Mouse (Mus musculus) CD8-positive naive resting alpha-beta T cell, adult 2 months (primary cell): ENCODE data around the gene Shf.
"Not testable (repeated sequence)": the region's sequence is repeated elsewhere in the genome, so short reads cannot be mapped to it uniquely, and the experiment has no call there.

ENCODE experiments used
- DNase-seq, 2 experiments: peaks; one replicate each; pipeline ENCODE4 v3.0.0; 2022; ENCODE audit warnings: low read depth in 2 of 2, low spot score in 2 of 2

Gene Shf

GRCm38 (mm10) chr2:122351156-122351930 is 17.6 kb downstream of the Shf start:
- DNase-seq: no peak

DNA sequence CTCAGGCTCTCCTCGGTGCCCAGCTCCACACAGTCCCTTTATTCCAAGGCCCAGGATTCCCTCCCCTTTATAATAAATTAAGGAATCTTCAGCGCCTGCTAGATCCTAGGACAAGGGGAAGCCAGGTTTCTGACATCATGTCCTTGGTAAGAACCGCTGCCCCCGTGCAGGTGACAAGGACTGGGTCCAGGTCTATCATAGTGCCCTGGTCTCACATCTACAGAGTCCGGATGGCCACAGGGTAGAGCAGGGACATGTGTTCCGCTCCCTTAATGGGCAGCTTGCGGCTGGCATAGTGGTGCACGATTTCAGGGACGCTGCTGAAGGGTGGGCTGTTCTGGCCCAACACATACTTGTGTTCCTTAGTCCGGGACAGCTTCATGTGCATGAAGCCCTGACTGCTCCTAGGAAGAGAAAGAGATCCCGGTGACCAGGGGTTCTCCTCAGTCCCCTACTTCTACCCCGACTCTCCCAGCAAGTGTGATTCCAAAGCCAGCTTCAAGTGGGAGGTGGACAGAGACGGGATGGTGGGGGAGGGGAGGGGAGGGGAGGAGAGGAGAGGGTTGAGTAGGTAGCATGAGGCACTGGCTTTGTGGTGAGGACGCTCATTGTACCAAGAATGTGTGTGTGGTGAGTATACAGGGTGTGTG is 19.7 kb downstream of the Shf start:
- peak in 1 of 2 experiments; percentile 11 for DNase-seq

- peak; percentile 76 to 82 for DNase-seq
Observed at GRCm38 (mm10) chr2:122348531-122349131, 20.3 kb downstream of the Shf start.

DNA sequence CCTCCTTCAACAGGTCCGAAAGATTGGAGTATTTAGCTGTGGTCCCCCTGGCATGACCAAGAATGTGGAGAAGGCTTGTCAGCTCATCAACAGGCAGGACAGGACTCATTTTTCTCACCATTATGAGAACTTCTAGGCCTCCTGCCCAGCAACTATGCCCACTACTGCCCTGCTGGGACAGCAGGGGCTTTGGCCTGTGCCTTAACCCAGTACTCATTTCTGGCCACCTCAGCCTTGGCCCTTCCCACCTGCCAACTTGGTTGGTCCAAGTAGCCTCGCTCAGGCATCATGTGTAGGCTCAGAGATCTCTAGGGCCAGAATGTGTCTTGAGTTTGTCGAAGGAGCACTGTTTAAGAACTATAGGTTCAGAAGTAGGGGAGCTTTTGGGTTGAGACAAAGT is 21.7 kb downstream of the Shf start:
- no peak for DNase-seq

- DNase-seq: not testable (repeated sequence)
Observed at GRCm38 (mm10) chr2:122346164-122346563, 22.8 kb downstream of the Shf start.

GRCm38 (mm10) chr2:122345106-122345893 is 23.7 kb downstream of the Shf start:
- DNase-seq: no peak

DNA sequence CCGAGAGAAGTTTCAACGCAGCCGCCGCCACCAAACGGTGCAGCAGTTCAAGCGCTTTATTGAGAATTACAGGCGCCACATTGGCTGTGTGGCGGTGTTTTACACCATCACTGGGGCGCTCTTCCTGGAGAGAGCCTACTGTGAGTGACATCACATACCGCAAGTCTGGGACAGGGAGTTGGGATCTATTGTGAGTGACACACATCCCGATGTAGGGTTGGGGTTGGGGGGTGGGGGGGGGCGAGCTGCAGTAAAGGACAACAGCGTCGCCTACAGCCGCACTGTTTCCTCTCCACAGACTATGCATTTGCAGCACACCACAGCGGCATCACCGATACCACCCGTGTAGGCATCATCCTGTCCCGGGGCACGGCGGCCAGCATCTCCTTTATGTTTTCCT is 31.7 kb downstream of the Shf start:
- no peak for DNase-seq

- DNase-seq: no peak
Observed at GRCm38 (mm10) chr2:122334170-122334569, 34.8 kb downstream of the Shf start.

- no peak for DNase-seq
Observed at GRCm38 (mm10) chr2:122332222-122332621, 36.7 kb downstream of the Shf start.

- DNase-seq: not testable (repeated sequence)
Observed at GRCm38 (mm10) chr2:122330317-122330716, 38.6 kb downstream of the Shf start.

DNA sequence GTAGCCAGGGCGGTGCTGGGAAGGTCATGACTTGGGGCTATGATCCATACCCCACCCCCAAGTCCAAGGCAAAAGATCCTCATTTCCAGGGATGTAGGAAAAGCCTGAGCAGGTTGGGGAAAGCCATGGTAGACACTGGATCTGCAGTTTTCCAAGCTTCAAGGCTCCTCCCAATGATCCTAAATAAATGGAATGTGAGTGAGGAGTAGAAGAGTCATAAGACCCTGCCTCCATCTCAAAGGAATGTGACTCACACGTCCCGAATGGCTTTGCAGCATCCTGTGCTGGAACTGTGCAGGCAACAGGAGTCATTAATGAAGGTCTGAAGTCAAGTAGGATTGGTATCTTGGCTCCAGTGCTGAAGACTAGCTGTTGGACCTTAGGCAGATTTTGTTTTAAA is 41.0 kb downstream of the Shf start:
- no peak for DNase-seq

- DNase-seq: no peak
Observed at GRCm38 (mm10) chr2:122325361-122325760, 43.6 kb downstream of the Shf start.

DNA sequence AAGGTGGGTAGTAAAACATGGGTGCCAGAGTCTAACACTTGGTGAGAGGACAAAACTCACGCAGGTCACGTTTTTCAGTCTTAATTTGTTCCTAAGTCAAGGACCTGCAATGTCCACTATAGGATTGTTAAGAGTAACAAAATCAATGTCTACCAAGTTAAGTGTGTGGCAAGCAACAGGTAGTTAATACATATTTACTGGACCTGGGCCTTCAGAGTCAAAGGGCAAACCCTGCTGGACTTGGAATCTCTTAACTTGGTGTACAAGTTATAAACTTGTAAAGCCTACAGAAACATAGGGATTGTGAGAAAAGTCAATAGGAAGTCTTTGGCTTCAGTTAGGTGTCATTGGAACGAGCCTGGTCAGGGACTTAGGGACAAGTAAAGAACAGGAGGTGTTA is 44.4 kb downstream of the Shf start:
- no peak for DNase-seq

DNA sequence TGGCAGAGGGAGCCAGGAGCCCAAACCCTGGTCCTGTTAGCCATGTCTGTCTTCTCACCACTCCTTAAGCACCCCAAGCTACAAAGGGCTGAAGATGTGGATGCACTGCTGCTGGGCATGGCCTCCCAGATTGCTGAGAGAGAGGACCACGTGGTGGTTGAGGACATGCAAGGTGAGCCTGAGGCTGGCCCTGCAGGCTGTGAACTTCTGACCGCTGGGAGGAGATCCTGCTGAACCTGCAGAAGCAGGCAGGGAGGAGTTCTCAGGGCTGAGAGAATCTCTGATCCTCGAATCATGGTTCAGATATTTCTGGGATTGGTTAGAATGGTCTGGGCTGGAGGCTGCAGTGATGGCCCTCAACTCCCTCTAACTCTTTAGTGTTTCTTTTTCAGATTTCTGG is 45.0 kb downstream of the Shf start:
- DNase-seq: no peak

GRCm38 (mm10) chr2:122317384-122317783 is 51.6 kb downstream of the Shf start:
- no peak for DNase-seq

DNA sequence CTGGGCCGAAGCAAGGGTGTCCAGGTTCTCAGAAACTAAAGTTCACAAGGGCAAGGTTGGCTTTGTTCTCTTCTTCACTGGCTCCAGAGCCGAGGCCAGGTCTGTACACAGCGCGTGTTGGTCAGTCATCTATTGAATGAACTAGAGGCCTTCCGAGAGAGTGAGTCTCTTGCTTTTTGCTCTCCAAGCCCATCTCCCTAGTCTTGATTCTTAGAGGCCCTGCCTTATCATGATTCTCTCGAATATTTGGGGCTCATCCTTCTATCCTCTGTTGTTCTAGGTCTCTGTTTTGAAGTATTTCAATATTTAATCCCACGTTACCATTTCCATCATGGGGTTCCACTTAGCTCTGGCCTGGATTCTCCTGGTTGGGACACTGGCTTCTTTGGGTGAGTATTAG is 53.6 kb downstream of the Shf start, which contains the start of gene Duox1:
Duox1 (plus strand) TSS at position 301 of the 400 bp plus-strand sequence.
- DNase-seq: no peak

DNA sequence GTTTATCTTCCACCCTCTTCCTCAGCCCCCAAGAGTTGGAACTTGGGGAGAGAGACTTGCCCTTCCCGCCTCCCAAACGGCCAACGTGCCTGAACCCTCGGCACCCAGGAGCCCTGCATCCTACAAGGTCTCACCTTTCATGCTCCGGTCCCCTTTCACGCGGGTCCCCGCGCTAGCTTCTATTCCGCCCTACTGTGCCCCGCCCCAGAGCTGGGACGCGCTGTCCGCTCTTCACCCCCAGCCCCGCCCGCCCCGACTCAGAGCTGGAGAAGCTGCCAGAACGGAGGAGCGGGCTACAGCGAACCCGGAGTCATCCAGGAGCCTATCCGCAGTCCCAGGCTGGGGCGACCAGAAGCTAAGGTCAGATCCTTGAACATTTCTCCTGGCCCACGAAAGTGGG is 55.4 kb downstream of the Shf start, which contains the start of gene Duoxa1:
Duoxa1 (minus strand) TSS at position 195 of the 400 bp plus-strand sequence.
- no peak for DNase-seq

DNA sequence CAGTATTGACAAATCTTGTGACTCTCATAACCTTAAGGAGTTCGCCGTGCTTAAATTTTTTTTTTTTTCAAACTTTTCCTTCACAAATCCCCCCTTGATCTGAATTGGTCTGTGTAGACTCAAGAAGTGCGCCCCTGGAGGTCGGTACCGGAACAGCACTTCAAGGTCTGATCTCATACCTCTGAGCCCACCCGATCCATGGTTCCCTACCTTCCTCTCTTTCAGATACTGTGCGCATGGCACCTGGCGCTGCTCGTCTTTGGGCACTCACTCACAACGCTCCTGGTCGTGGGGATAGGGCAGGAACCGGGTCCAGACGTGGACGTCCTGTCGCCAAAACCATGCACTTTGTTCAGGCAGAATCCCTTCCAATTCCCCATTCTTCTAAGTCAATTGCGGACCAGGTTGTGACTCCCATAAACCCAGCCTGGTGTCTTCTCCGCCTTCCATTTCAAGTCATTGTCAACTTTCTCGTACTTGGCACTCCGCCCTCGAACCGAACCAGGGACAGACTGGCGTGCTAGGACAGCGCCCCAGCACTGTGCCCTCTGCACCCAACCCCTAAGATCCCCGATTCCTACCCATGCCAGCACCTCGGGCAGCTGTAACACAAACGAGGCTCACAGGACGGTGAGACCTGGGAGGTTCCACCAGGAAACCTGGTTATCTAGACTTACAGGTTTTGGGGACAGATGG is 56.1 kb downstream of the Shf start:
- peak; percentile 56 to 65 for DNase-seq

DNA sequence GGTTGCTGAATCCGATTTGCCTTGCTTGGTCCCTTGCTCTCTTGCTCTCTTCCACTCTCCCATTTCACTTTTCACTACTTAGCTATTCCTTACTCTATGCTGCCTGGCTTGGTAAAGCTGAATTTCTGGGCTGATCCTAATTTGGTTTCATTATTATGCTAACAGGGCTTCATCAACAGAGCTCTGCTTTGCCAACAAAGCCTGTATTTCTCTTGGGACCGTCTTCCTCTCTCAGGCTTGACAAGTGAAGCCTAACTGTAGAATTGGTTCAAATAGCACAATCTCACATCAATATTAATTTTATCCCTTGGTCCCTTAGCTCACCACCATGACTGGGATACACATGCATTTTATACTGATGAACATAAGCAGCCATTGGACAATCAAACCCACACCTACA is 57.4 kb downstream of the Shf start:
- no peak for DNase-seq

GRCm38 (mm10) chr2:122309647-122310046 is 59.3 kb downstream of the Shf start:
- no peak for DNase-seq

GRCm38 (mm10) chr2:122306184-122306583 is 62.8 kb downstream of the Shf start:
- no peak for DNase-seq
